Mouse (Mus musculus): Measurements from ENCODE around the gene Car11. TPM values are rescaled to one million over a fixed set of nuclear protein-coding genes. Genes with fewer than 3 reads are reported as not detected.
A peak's percentile ranks its signal among the peaks of the same experiment; 100 is the strongest.

Gene Car11
- total and polyA plus RNA-seq, 3 experiments, result 0.77 to 1.5 TPM; not detected in 1

GRCm38 (mm10) chr7:45695098-45695497 is 4.5 kb upstream of the Car11 start:
- H3K9ac ChIP-seq (ENCODE audit: control insufficient read depth, low read depth, low read length, poor library complexity, severe bottlenecking), result no peak overlapping the region
- H3K36me3 ChIP-seq (ENCODE audit: control insufficient read depth in 1 of 2, insufficient read depth in 2 of 2, low read length in 2 of 2), result no peaks in the 10 kb centered on the region
- no peaks in the 10 kb centered on the region for H3K79me2 ChIP-seq (ENCODE audit: control insufficient read depth, insufficient read depth, low read length, poor library complexity)
- TF ChIP-seq RCOR1 (IDR thresholded peaks at IDR 0.05; ENCODE audit: low read depth, low read length) (no peak), ZMIZ1 (IDR thresholded peaks at IDR 0.05; ENCODE audit: low read depth, low read length) (no peak), ZC3H11A (IDR thresholded peaks at IDR 0.05; ENCODE audit: low read depth, low read length) (no peak), EP300 (IDR thresholded peaks at IDR 0.05; ENCODE audit: low read depth in 1 of 2, low read length in 2 of 2) (no peak), CTCF (IDR thresholded peaks at IDR 0.05 in 2 of 3, conservative IDR thresholded peaks at IDR 0.05 in 1 of 3; ENCODE audit: control insufficient read depth in 1 of 3, insufficient read depth in 1 of 3, low read depth in 2 of 3, low read length in 3 of 3, poor library complexity in 1 of 3, severe bottlenecking in 1 of 3) (no peak)
- H3K9me3 ChIP-seq (replicated peaks; ENCODE audit: insufficient read depth, low read length), result no peaks in the 10 kb centered on the region
- no peak for DNase-seq (ENCODE audit: low read depth, low spot score)
- peaks cover 0 to under 1% of the 10 kb centered on the region in 2 experiments; a peak in 2 of 4 replicates for H3K4me1 ChIP-seq (ENCODE audit: control insufficient read depth in 1 of 2, insufficient read depth in 2 of 2, low read length in 2 of 2)
- H3K4me3 ChIP-seq (ENCODE audit: control insufficient read depth in 1 of 2, insufficient read depth in 1 of 2, low read depth in 2 of 2, low read length in 2 of 2), result no peak overlapping the region
- H3K27me3 ChIP-seq (ENCODE audit: control insufficient read depth in 1 of 2, insufficient read depth in 2 of 2, low read length in 2 of 2), result peaks cover 0 to 8% of the 10 kb centered on the region in 2 experiments; a peak in 3 of 4 replicates
- H3K27ac ChIP-seq (ENCODE audit: control insufficient read depth, low read depth, low read length), result no peak overlapping the region

- Histone ChIP-seq H3K9ac (ENCODE audit: control insufficient read depth, low read depth, low read length, poor library complexity, severe bottlenecking) (no peak overlapping the region), H3K9me3 (replicated peaks; ENCODE audit: insufficient read depth, low read length) (no peaks in the 10 kb centered on the region), H3K79me2 (ENCODE audit: control insufficient read depth, insufficient read depth, low read length, poor library complexity) (no peaks in the 10 kb centered on the region), H3K4me1 (ENCODE audit: control insufficient read depth in 1 of 2, insufficient read depth in 2 of 2, low read length in 2 of 2) (peaks cover 0 to 6% of the 10 kb centered on the region in 2 experiments; a peak in 2 of 4 replicates), H3K27ac (ENCODE audit: control insufficient read depth, low read depth, low read length) (no peak overlapping the region), H3K36me3 (ENCODE audit: control insufficient read depth in 1 of 2, insufficient read depth in 2 of 2, low read length in 2 of 2) (no peaks in the 10 kb centered on the region), H3K27me3 (ENCODE audit: control insufficient read depth in 1 of 2, insufficient read depth in 2 of 2, low read length in 2 of 2) (peaks cover 0 to 4% of the 10 kb centered on the region in 2 experiments; a peak in 2 of 4 replicates), H3K4me3 (ENCODE audit: control insufficient read depth in 1 of 2, insufficient read depth in 1 of 2, low read depth in 2 of 2, low read length in 2 of 2) (no peak overlapping the region)
- no peak for DNase-seq (ENCODE audit: low read depth, low spot score)
- TF ChIP-seq POLR2AphosphoS2 (IDR thresholded peaks at IDR 0.05; ENCODE audit: low read length) (no peak), TBP (IDR thresholded peaks at IDR 0.05; ENCODE audit: low read depth, low read length) (no peak), TAL1 (IDR thresholded peaks at IDR 0.05; ENCODE audit: low read length) (no peak), ZMIZ1 (IDR thresholded peaks at IDR 0.05; ENCODE audit: low read depth, low read length) (no peak), ZC3H11A (IDR thresholded peaks at IDR 0.05; ENCODE audit: low read depth, low read length) (no peak), ZKSCAN1 (IDR thresholded peaks at IDR 0.05; ENCODE audit: low read depth, low read length) (no peak)
Observed at GRCm38 (mm10) chr7:45697894-45698293, 1.7 kb upstream of the Car11 start.

GRCm38 (mm10) chr7:45700301-45701015 is 815 bp downstream of the Car11 start:
- peak overlapping the region; percentile 10 to 12; a peak in 2 of 4 replicates for H3K4me3 ChIP-seq (ENCODE audit: control insufficient read depth in 1 of 2, insufficient read depth in 1 of 2, low read depth in 2 of 2, low read length in 2 of 2)
- no peaks in the 10 kb centered on the region for H3K9me3 ChIP-seq (replicated peaks; ENCODE audit: insufficient read depth, low read length)
- peaks cover 0 to 6% of the 10 kb centered on the region in 2 experiments; a peak in 2 of 4 replicates for H3K4me1 ChIP-seq (ENCODE audit: control insufficient read depth in 1 of 2, insufficient read depth in 2 of 2, low read length in 2 of 2)
- no peaks in the 10 kb centered on the region; the same call in 1 of the 2 replicates for H3K79me2 ChIP-seq (ENCODE audit: control insufficient read depth, insufficient read depth, low read length, poor library complexity)
- H3K27me3 ChIP-seq (ENCODE audit: control insufficient read depth in 1 of 2, insufficient read depth in 2 of 2, low read length in 2 of 2), result peaks cover 0 to 4% of the 10 kb centered on the region in 2 experiments; a peak in 2 of 4 replicates
- no peak overlapping the region for H3K27ac ChIP-seq (ENCODE audit: control insufficient read depth, low read depth, low read length)
- peak overlapping the region; percentile 60 for H3K9ac ChIP-seq (ENCODE audit: control insufficient read depth, low read depth, low read length, poor library complexity, severe bottlenecking)
- H3K36me3 ChIP-seq (ENCODE audit: control insufficient read depth in 1 of 2, insufficient read depth in 2 of 2, low read length in 2 of 2), result no peaks in the 10 kb centered on the region
- DNase-seq (ENCODE audit: low read depth, low spot score), result peak; percentile 84
- TF ChIP-seq JUND (IDR thresholded peaks at IDR 0.05; ENCODE audit: low read depth, low read length) (no peak), TAL1 (IDR thresholded peaks at IDR 0.05; ENCODE audit: low read length) (no peak), UBTF (IDR thresholded peaks at IDR 0.05; ENCODE audit: borderline replicate concordance, insufficient read depth, low read depth, low read length) (no peak), ELF1 (IDR thresholded peaks at IDR 0.05; ENCODE audit: low read depth, low read length) (no peak), MAFK (IDR thresholded peaks at IDR 0.05; ENCODE audit: borderline replicate concordance, low read depth, low read length) (no peak), ZMIZ1 (IDR thresholded peaks at IDR 0.05; ENCODE audit: low read depth, low read length) (no peak), USF1 (IDR thresholded peaks at IDR 0.05; ENCODE audit: low read depth, low read length) (no peak), ETS1 (IDR thresholded peaks at IDR 0.05; ENCODE audit: low read depth, low read length) (no peak), MXI1 (IDR thresholded peaks at IDR 0.05; ENCODE audit: low read depth, low read length) (no peak), NRF1 (IDR thresholded peaks at IDR 0.05; ENCODE audit: insufficient read depth, low read depth, low read length, poor library complexity, severe bottlenecking) (no peak), USF2 (IDR thresholded peaks at IDR 0.05; ENCODE audit: borderline replicate concordance in 1 of 2, insufficient read depth in 1 of 2, low read depth in 1 of 2, low read length in 2 of 2) (no peak), POLR2AphosphoS5 (IDR thresholded peaks at IDR 0.05; ENCODE audit: borderline replicate concordance, low read depth, low read length) (no peak), KAT2A (conservative IDR thresholded peaks at IDR 0.05; ENCODE audit: low read depth, low read length) (peak; percentile 96), MEF2A (IDR thresholded peaks at IDR 0.05; ENCODE audit: extremely low read depth, insufficient replicate concordance, low read depth, low read length, poor library complexity, severe bottlenecking) (no peak), RCOR1 (IDR thresholded peaks at IDR 0.05; ENCODE audit: low read depth, low read length) (no peak), SIN3A (IDR thresholded peaks at IDR 0.05; ENCODE audit: low read length) (peak; percentile 69)

Measured in MEL (cell line).